Mouse (Mus musculus): ENCODE measurements around the gene Cox7a1.

DNA sequence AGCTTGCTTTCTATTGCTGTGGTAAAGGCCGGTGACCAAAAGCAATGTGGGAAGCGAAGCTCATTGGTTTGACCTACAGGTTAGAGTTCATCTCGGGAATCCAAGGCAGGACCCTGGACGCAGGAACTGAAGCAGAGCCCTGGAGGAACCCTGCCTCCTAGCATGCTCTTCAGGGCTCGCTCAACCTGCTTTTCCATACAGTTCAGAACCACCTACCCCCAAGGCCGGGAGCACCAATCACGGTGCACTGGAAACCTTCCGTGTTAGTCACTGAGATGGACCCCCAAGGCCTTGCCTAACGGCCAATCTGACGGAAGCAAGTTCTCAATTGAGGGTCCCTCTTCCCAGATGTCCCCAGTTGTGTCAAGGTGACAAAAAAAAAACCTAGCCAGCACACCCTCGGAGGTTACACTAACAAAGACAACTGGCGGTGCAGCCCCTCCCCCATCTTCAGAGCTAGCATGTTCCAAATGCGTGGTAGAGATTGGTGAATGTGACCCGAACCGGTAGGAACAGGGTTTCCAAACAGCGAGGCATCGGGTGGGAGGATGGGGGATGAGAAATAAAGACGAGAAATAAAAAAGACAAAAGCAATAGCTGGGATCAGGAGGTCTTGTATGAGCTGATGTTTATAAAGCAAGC is 15.7 kb downstream of the Cox7a1 start:
- no peak for TF ChIP-seq CTCF (IDR thresholded peaks at IDR 0.05; ENCODE audit: low read depth)
- no peak for TF ChIP-seq EP300 (IDR thresholded peaks at IDR 0.05; ENCODE audit: low read depth)
